Mouse (Mus musculus) kidney, embryonic 16.5 days (tissue): ENCODE measurements around the gene Ibsp. TPM values are rescaled to one million over a fixed set of nuclear protein-coding genes. Genes with fewer than 3 reads are reported as not detected.
A peak's percentile ranks its signal among the peaks of the same experiment; 100 is the strongest.

ENCODE experiments used
- ATAC-seq: fragments of 200-750 bp; cut with Nextera tagmentation; 2 replicates; pipeline ENCODE4 v1.8.0; 2017; ENCODE audit warnings: moderate TSS enrichment; ENCODE audit not compliant: low FRiP score, low TSS enrichment
- H3K27ac ChIP-seq: fragments of 300-500 bp; sonication (generic); 2 replicates; pipeline ENCODE4 v1.5.1; 2014; ENCODE audit warnings: low read length
- H3K27me3 ChIP-seq: fragments of 300-500 bp; sonication (generic); 2 replicates; pipeline ENCODE4 v1.6.1; 2014; ENCODE audit warnings: low read length, control low read depth, mixed read lengths; ENCODE audit not compliant: insufficient read depth
- H3K36me3 ChIP-seq: fragments of 300-500 bp; sonication (generic); 2 replicates; pipeline ENCODE4 v1.6.1; 2014; ENCODE audit warnings: low read length, control low read depth, mixed read lengths; ENCODE audit not compliant: insufficient read depth
- H3K4me1 ChIP-seq: fragments of 300-500 bp; sonication (generic); 2 replicates; pipeline ENCODE4 v1.6.1; 2014; ENCODE audit warnings: low read length, control low read depth, mixed read lengths; ENCODE audit not compliant: insufficient read depth
- H3K4me2 ChIP-seq: fragments of 300-500 bp; sonication (generic); replicated peaks from 2 replicates; pipeline ENCODE4 v1.6.1; 2014; ENCODE audit warnings: low read depth, low read length
- H3K4me3 ChIP-seq: fragments of 300-500 bp; sonication (generic); 2 replicates; pipeline ENCODE4 v1.5.1; 2014; ENCODE audit warnings: mild to moderate bottlenecking, low read length
- H3K9ac ChIP-seq: fragments of 300-500 bp; sonication (generic); replicated peaks from 2 replicates; pipeline ENCODE4 v1.6.1; 2014; ENCODE audit warnings: low read length
- H3K9me3 ChIP-seq: fragments of 300-500 bp; sonication (generic); 2 replicates; pipeline ENCODE4 v1.6.1; 2016; ENCODE audit warnings: low read length, control low read depth
- WGBS: fragments of 180-500 bp; shearing (Covaris S2); extraction: QIAGEN DNeasy Blood & Tissue Kit; methylation state at CpG from one replicate; pipeline ENCODE4 v1.1.7; 2014; 5-methylcytosine and 5-hydroxymethylcytosine counted together
- polyA plus RNA-seq: library from polyadenylated mRNA; unstranded; fragments of >200 nt; fragmentation: Nextera tagmentation; extraction: Ambion mirVana; gene quantifications from 2 replicates; pipeline ENCODE4 v1.2.1, GENCODE M21; 2015

Gene Ibsp
- polyA plus RNA-seq, 1 experiment from 2014 or later: 1.1 TPM

DNA sequence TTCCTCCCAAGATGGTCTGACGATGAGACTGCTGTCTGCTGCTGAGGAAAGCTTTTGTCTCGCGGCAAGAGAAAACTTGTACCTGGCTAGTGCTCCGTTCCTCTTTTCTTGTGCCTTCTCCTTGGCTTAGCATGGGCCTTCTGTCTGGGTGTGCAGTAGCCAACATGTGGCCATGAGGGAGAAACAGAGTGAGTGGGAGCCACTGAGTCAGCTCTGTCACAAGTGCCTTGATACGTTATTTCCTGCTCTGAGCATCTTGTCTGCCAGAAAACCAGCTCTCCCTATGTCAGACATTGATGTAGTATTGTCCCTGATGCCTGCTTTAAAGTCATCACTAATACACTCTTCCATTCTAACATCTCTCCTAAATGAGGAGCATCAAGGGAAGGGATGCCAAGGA is 40.0 kb downstream of the Ibsp start:
- ATAC-seq: no peak
- Histone ChIP-seq H3K9me3 (no peaks in the 10 kb centered on the region), H3K27ac (no peak overlapping the region), H3K4me2 (no peak overlapping the region), H3K27me3 (no peaks in the 10 kb centered on the region; the same call in 1 of the 2 replicates), H3K4me1 (0 out of 2 replicates have a peak, but pooled peaks cover 4% of the 10 kb centered on the region), H3K36me3 (no peaks in the 10 kb centered on the region), H3K9ac (no peak overlapping the region), H3K4me3 (no peak overlapping the region)
- WGBS: 83% methylated on average over 5 of the region's 5 CpGs

DNA sequence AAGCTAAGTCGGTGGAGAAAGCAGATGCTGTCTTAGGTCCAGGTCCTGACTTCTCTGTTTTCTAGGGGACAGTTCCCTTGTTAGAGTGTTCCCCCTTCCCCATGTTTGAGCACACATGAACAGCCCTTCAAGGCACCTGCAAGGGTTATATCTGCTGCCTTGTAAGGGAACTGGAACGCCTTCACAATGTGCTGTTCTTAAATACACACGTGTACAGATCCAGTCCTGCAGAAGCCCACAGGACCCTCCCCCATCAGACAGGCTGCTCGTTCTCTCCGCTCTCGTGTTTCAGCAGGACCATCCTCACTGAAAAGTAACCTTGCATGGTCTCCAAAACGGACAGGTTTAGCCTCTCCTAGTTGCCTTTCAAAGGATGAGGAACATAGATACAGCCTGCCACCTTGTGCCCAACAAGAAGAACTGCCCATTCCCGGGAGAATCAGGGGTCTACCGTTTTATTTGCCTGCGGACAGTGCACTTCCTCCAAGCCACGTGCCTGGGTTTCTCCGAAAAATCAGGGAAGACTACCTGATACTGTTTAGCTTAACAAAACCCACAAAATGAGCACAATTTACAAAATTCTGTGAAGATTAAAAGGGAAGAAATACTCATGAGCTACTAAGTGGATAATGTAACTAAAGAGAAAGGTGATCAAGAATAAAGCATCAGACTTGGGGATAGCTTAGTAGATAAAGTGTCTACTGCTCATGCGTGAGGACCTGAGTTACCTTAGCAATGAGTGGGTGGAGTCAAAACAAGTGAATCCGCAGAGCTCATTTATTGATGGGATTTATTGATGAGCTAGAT is 40.9 kb downstream of the Ibsp start:
- no peaks in the 10 kb centered on the region for H3K36me3 ChIP-seq
- peak overlapping the region; percentile 25; the same call in 1 of the 2 replicates for H3K4me2 ChIP-seq
- H3K27me3 ChIP-seq: no peaks in the 10 kb centered on the region; the same call in 1 of the 2 replicates
- ATAC-seq: peak; percentile 71; the same call in 1 of the 2 replicates
- 17% methylated on average over 14 of the region's 14 CpGs for WGBS
- 0 out of 2 replicates have a peak, but pooled peaks cover 4% of the 10 kb centered on the region for H3K4me1 ChIP-seq
- H3K9ac ChIP-seq: no peak overlapping the region
- H3K9me3 ChIP-seq: no peaks in the 10 kb centered on the region
- no peak overlapping the region for H3K4me3 ChIP-seq
- H3K27ac ChIP-seq: no peak overlapping the region

DNA sequence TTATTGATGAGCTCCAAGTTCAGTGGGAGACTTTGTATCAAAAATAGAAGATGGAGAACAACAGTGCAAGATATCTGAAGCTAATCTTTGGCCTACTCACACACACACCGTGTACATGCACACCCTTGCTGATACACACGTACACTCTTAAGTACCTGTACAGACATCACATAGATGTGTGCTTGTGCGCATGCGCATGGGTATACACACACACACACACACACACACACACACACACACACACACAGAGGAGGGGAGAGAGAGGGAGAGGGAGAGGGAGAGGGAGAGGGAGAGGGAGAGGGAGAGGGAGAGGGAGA is 41.5 kb downstream of the Ibsp start:
- Histone ChIP-seq H3K27me3 (no peaks in the 10 kb centered on the region; the same call in 1 of the 2 replicates), H3K27ac (no peak overlapping the region), H3K36me3 (no peaks in the 10 kb centered on the region), H3K4me1 (0 out of 2 replicates have a peak, but pooled peaks cover 4% of the 10 kb centered on the region), H3K4me3 (no peak overlapping the region), H3K4me2 (no peak overlapping the region), H3K9me3 (no peaks in the 10 kb centered on the region), H3K9ac (no peak overlapping the region)
- WGBS: 89% methylated on average over 4 of the region's 4 CpGs
- ATAC-seq: no peak

DNA sequence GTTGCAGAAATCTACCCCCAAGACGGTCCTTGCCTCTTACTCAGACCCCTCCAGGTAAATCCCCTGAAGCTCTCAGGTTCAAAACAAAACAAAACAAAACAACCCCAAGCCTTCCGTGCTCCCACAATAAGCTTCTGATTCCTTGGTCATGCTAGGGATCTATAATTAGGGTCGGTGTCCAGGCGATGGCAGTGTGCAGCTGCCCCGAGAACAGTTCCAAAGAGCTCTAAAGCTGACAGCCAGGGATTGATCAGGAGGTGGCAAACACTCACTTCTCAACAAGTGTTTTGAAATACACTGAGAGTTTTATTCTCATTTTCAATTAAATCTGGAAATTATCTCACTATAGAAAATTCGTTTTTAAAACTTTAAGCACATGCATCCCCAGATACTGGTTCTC is 43.9 kb downstream of the Ibsp start:
- Histone ChIP-seq H3K36me3 (no peaks in the 10 kb centered on the region), H3K9me3 (no peaks in the 10 kb centered on the region), H3K27me3 (no peaks in the 10 kb centered on the region), H3K27ac (no peak overlapping the region), H3K4me2 (no peak overlapping the region), H3K4me1 (0 out of 2 replicates have a peak, but pooled peaks cover 4% of the 10 kb centered on the region), H3K4me3 (no peak overlapping the region), H3K9ac (no peak overlapping the region)
- no peak for ATAC-seq
- WGBS: 43% methylated on average over 6 of the region's 6 CpGs

DNA sequence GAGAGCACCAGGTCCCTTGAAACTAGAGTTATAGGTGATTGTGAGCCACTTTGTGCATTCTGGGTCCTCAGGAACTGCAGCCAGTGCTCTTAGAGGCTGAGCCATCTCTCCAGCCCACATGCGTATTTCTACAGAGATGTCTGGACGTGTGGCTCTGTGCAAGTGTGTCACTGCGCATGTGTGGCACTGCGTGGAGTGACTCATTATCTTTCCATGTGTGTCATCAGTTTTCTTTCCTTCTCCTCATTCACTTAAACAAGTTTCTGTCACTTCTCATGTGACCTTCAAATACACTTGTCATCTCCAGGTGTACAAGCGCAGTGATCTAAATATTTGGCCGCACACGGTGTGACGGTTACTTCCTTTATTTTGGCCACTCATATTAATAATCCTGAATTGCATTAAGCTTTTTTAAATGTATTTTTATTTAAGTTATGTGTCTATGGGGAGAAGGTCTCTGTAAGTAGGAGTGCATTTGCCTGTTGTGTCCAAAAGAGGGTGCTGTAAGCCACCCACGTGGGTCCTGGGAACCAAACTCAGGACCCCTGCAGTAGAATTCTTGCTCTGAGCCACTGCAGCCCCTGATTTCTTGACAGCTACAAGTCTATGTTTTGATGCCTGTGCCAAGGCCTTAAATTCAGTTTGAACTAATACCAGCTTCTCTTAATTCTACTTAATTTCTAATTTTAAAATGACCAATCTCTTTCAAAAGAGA is 45.7 kb downstream of the Ibsp start:
- no peak overlapping the region for H3K4me2 ChIP-seq
- no peak overlapping the region for H3K27ac ChIP-seq
- no peaks in the 10 kb centered on the region for H3K36me3 ChIP-seq
- ATAC-seq: no peak
- no peaks in the 10 kb centered on the region for H3K9me3 ChIP-seq
- no peak overlapping the region for H3K9ac ChIP-seq
- H3K4me3 ChIP-seq: no peak overlapping the region
- 75% methylated on average over 9 of the region's 9 CpGs for WGBS
- 0 out of 2 replicates have a peak, but pooled peaks cover 4% of the 10 kb centered on the region for H3K4me1 ChIP-seq
- no peaks in the 10 kb centered on the region for H3K27me3 ChIP-seq

DNA sequence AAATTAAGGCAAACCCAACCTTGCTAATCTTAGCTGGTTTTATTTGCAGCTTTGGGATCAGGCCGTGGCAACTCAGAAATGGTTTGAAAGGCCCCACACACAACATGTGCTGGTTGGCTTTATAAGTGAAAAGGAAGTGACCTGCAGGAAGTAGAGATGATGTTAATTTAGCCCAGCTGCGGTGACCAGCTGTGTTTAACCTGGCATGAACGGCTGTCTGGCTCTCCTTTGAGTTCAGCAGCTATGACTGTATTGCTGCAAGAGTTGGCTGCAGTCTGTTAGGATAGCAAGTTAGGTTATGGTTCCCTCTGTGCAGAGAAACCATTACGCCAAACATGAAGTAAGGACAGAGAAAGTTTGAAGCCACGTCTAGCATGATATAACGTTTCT is 46.3 kb downstream of the Ibsp start:
- Histone ChIP-seq H3K4me3 (no peak overlapping the region), H3K9me3 (no peaks in the 10 kb centered on the region), H3K4me2 (no peak overlapping the region), H3K27ac (no peak overlapping the region), H3K4me1 (no peaks in the 10 kb centered on the region), H3K27me3 (no peaks in the 10 kb centered on the region), H3K9ac (no peak overlapping the region), H3K36me3 (no peaks in the 10 kb centered on the region)
- no peak for ATAC-seq
- 82% methylated on average over 6 of the region's 6 CpGs for WGBS

DNA sequence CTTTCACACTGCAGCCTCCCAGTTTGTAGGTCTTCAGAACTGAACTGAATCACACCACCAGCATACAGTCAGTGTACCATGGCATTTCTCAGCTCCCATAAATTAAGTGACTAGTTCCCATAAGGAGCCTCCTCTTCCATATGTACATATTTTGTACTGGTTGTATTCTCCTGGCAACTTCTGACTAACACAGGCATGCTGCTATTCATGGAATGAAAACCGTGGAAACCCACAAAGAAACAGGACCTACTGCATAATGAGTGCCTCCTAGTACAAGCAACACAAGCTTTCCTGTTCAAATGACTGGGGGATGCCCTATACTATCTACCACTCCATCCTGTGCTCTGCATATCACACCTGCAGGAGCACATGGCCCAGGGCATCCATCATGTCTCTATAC is 52.1 kb downstream of the Ibsp start:
- H3K9ac ChIP-seq: no peak overlapping the region
- no peak for ATAC-seq
- H3K4me1 ChIP-seq: no peaks in the 10 kb centered on the region
- H3K27ac ChIP-seq: no peak overlapping the region
- H3K27me3 ChIP-seq: no peaks in the 10 kb centered on the region
- no peaks in the 10 kb centered on the region for H3K36me3 ChIP-seq
- 89% methylated on average over 1 of the region's 1 CpGs for WGBS
- no peaks in the 10 kb centered on the region for H3K9me3 ChIP-seq
- H3K4me2 ChIP-seq: no peak overlapping the region
- no peak overlapping the region for H3K4me3 ChIP-seq

DNA sequence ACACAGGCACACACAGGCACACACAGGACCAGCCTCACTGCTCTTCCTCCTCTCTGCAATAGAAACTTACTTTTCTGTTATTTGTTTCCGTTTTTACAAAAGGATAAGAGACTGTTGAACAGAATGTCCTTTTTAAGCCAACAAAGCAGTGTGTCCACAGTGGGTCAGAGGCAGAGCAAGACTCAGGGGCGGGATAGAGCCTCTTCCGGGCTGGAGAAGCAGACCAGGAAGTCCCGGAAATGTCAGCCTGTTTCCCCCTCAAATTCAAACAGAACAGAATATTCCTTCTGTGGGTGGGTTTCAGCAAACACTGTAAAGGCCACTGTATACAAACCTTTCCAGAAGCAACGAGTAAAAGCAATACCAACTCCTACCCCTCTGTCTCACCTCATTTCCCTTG is 52.9 kb downstream of the Ibsp start:
- Histone ChIP-seq H3K4me3 (no peak overlapping the region), H3K4me1 (no peaks in the 10 kb centered on the region), H3K4me2 (no peak overlapping the region), H3K9me3 (no peaks in the 10 kb centered on the region), H3K27me3 (no peaks in the 10 kb centered on the region), H3K36me3 (no peaks in the 10 kb centered on the region), H3K27ac (peak overlapping the region; percentile 18), H3K9ac (no peak overlapping the region)
- 44% methylated on average over 5 of the region's 5 CpGs for WGBS
- no peak for ATAC-seq

DNA sequence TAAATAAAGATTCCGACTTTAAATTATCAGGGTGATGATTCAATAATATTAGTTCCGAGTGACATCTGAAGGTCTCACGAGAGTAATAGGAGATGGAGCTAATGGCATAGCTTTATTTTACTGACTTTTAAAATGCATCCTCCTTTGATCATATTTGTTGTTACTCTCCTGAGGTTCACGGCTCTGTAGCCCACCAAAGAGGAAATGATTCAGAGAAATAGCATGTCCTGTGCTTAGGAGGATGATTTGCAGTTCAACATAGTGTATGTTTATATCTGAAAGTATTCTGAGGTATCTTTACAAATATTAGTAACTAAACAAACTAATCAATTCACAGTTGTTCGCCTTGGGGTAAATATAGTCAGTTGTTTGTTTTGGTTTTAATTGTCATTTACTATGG is 58.6 kb downstream of the Ibsp start:
- no peak for ATAC-seq

DNA sequence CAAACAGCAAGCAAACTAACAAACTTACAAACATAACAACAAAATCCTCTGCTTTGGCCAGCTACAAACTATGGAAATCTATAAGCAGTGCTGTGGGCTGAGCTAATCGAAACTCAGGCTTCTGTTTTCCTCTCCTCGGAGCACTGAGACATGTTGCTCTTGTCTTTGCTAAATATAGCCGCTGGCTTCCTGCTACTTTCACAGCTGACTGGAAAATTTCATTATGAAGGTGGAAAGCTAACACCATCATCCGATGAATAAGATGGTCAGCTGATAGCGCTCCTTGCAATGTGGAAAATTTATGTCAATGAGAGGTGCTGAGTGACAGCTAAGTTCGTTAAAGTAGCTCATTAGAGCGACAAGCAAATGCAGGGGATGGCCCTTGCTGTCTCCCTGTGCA is 59.6 kb downstream of the Ibsp start:
- H3K4me1 ChIP-seq: peaks cover 12% of the 10 kb centered on the region; the same call in 1 of the 2 replicates
- no peaks in the 10 kb centered on the region for H3K9me3 ChIP-seq
- no peak for ATAC-seq
- no peak overlapping the region for H3K4me3 ChIP-seq
- H3K36me3 ChIP-seq: no peaks in the 10 kb centered on the region
- H3K4me2 ChIP-seq: peak overlapping the region; percentile 8
- no peak overlapping the region for H3K9ac ChIP-seq
- 5% methylated on average over 7 of the region's 7 CpGs for whole genome bisulfite sequencing
- no peaks in the 10 kb centered on the region for H3K27me3 ChIP-seq
- H3K27ac ChIP-seq: no peak overlapping the region

More for the DNA sequence above, 58.6 kb downstream of the Ibsp start:
- Histone ChIP-seq H3K9ac (no peak overlapping the region), H3K27me3 (no peaks in the 10 kb centered on the region), H3K4me2 (no peak overlapping the region), H3K4me3 (no peak overlapping the region), H3K27ac (no peak overlapping the region), H3K4me1 (peaks cover 12% of the 10 kb centered on the region; the same call in 1 of the 2 replicates), H3K9me3 (no peaks in the 10 kb centered on the region), H3K36me3 (no peaks in the 10 kb centered on the region)
- 51% methylated on average over 5 of the region's 5 CpGs for WGBS
